ENCODE assay signal across 28 mouse cellular contexts in genomic region chr1:120698189-120698588, GRCm38 (mm10).
DNase-seq lines count a peak whose midpoint lies in the region; ATAC-seq and TF ChIP-seq lines count a peak whose summit lies in the region.
"Had no signal": no experiment of that assay in that cellular context is flagged by ENCODE, and none has a peak within 500 bp of the region (broad histone marks: within the 10 kb centered on the region; RNA-seq: fewer than 3 reads in every experiment).

No protein-coding gene starts in this region.

- no peak overlapping the region for H3K4me2 ChIP-seq in kidney, embryonic 15.5 days
- H3K4me2 ChIP-seq in CH12.LX (ENCODE audit: insufficient read depth, low read depth, poor library complexity, severe bottlenecking): no peak overlapping the region
- H3K4me2 ChIP-seq in heart, embryonic 12.5 days: no peak overlapping the region
- H3K4me2 ChIP-seq: forebrain, embryonic 15.5 days; hindbrain, embryonic 14.5 days; limb, embryonic 15.5 days; neural tube, embryonic 12.5 days had no signal

- ATAC-seq in kidney, embryonic 15.5 days (replicated peaks; ENCODE audit: low FRiP score): peak; percentile 22; the same call in 1 of the 2 replicates
- ATAC-seq in Patski: no peak
- no peak for ATAC-seq in erythroblast, adult 5-6 weeks (replicated peaks; ENCODE audit: low FRiP score, poor library complexity, severe bottlenecking)
- no peak for ATAC-seq in monocyte, adult 5-6 weeks (replicated peaks; ENCODE audit: insufficient number of reproducible peaks, low FRiP score, low TSS enrichment, poor library complexity, severe bottlenecking)
- no peak for ATAC-seq in heart, embryonic 12.5 days (ENCODE audit: insufficient number of reproducible peaks, low FRiP score)
- ATAC-seq: forebrain, embryonic 15.5 days had no signal

- H3K27me3 ChIP-seq in kidney, embryonic 15.5 days: no peaks in the 10 kb centered on the region
- H3K27me3 ChIP-seq in CH12.LX (replicated peaks) (no peaks in the 10 kb centered on the region), Patski (peaks cover 8% of the 10 kb centered on the region)
- H3K27me3 ChIP-seq in heart, embryonic 12.5 days (replicated peaks): no peaks in the 10 kb centered on the region
- H3K27me3 ChIP-seq: forebrain, embryonic 15.5 days; limb, embryonic 15.5 days; neural tube, embryonic 12.5 days had no signal

- no peak for DNase-seq in kidney, postnatal 36 days
- DNase-seq in 3T3-L1 (ENCODE audit: low read depth, low spot score) (peak; percentile 12), CH12.LX (ENCODE audit: extremely low read depth) (no peak), Patski (ENCODE audit: low read depth, low spot score) (no peak)
- DNase-seq: adrenal gland, postnatal 36 days; cerebellum, adult 18-20 months; cerebellum, postnatal 14 days; gastrocnemius, postnatal 10 days; heart, adult 18-20 months; heart, postnatal 36 days; kidney, adult 9 months; kidney, postnatal 25 days; layer of hippocampus, adult 9-11 months; left cerebral cortex, postnatal 4 days; lung, postnatal 4 days; retina, postnatal 1 day; right cerebral cortex, postnatal 25 days; spleen, adult 18-20 months; thymus, postnatal 14 days had no signal

- no peaks in the 10 kb centered on the region for H3K9me3 ChIP-seq in kidney, embryonic 15.5 days (replicated peaks)
- H3K9me3 ChIP-seq in CH12.LX (replicated peaks; ENCODE audit: low read length): peaks cover 7% of the 10 kb centered on the region
- peaks cover 14% of the 10 kb centered on the region for H3K9me3 ChIP-seq in heart, embryonic 12.5 days (replicated peaks)
- H3K9me3 ChIP-seq: forebrain, embryonic 15.5 days; limb, embryonic 15.5 days had no signal

- POLR2A ChIA-PET in Patski (lab: Charles Lee): no interaction called here

- H3K79me2 ChIP-seq in CH12.LX (replicated peaks; ENCODE audit: control insufficient read depth, extremely low read depth, insufficient read depth, poor library complexity, severe bottlenecking): no peaks in the 10 kb centered on the region

- H3K27ac ChIP-seq in kidney, embryonic 15.5 days: no peak overlapping the region
- no peak overlapping the region for H3K27ac ChIP-seq in CH12.LX (ENCODE audit: insufficient read depth, low read depth)
- no peak overlapping the region for H3K27ac ChIP-seq in heart, embryonic 12.5 days (ENCODE audit: poor library complexity, severe bottlenecking)
- H3K27ac ChIP-seq: forebrain, embryonic 15.5 days; hindbrain, embryonic 14.5 days; limb, embryonic 15.5 days; liver, embryonic 14.5 days; neural tube, embryonic 12.5 days had no signal

- TF ChIP-seq POLR2A in CH12.LX (IDR thresholded peaks at IDR 0.05; ENCODE audit: low read depth, low read length): no peak

- no peaks in the 10 kb centered on the region for H3K36me3 ChIP-seq in kidney, embryonic 15.5 days
- H3K36me3 ChIP-seq in CH12.LX (replicated peaks in 1 of 2; ENCODE audit: control insufficient read depth in 1 of 2, insufficient read depth in 1 of 2, low read length in 1 of 2): no peaks in the 10 kb centered on the region
- no peaks in the 10 kb centered on the region for H3K36me3 ChIP-seq in heart, embryonic 12.5 days
- H3K36me3 ChIP-seq: forebrain, embryonic 15.5 days; limb, embryonic 15.5 days; neural tube, embryonic 12.5 days had no signal

- CTCF ChIA-PET in Patski (lab: Charles Lee): no interaction called here

- H3K4me1 ChIP-seq in kidney, embryonic 15.5 days: no peaks in the 10 kb centered on the region
- peaks cover 0 to 2% of the 10 kb centered on the region in 2 experiments; a peak in 2 of 4 replicates for H3K4me1 ChIP-seq in CH12.LX (ENCODE audit: control insufficient read depth in 1 of 2, insufficient read depth in 2 of 2)
- no peaks in the 10 kb centered on the region for H3K4me1 ChIP-seq in heart, embryonic 12.5 days (replicated peaks)
- H3K4me1 ChIP-seq: forebrain, embryonic 15.5 days; limb, embryonic 15.5 days; neural tube, embryonic 12.5 days had no signal

- TF ChIP-seq EP300 in CH12.LX (IDR thresholded peaks at IDR 0.05; ENCODE audit: low read length): no peak

- TF ChIP-seq RAD21 in CH12.LX (IDR thresholded peaks at IDR 0.05; ENCODE audit: low read depth, low read length): peak; percentile 6

- dilution Hi-C loops in CH12.LX (cut with MboI; ENCODE audit: extremely low pct_ligation_motif_present, extremely low pct_unique_long_range_greater_than_20kb, low sequenced_read_pairs): no loop called here

- WGBS in kidney, embryonic 15.5 days: 71% methylated on average over 4 of the region's 4 CpGs
- WGBS in heart, embryonic 12.5 days: 75% methylated on average over 4 of the region's 4 CpGs

- no peak overlapping the region for H3K4me3 ChIP-seq in kidney, embryonic 15.5 days (replicated peaks)
- H3K4me3 ChIP-seq in CH12.LX (replicated peaks in 1 of 3; ENCODE audit: low read depth in 2 of 3, low read length in 2 of 3, poor library complexity in 1 of 3): no peak overlapping the region
- no peak overlapping the region for H3K4me3 ChIP-seq in heart, embryonic 12.5 days
- H3K4me3 ChIP-seq: forebrain, embryonic 15.5 days; limb, embryonic 15.5 days; neural tube, embryonic 12.5 days had no signal

- no peak overlapping the region for H3K9ac ChIP-seq in kidney, embryonic 15.5 days
- no peak overlapping the region for H3K9ac ChIP-seq in CH12.LX (ENCODE audit: insufficient read depth, low read depth)
- no peak overlapping the region for H3K9ac ChIP-seq in heart, embryonic 12.5 days
- H3K9ac ChIP-seq: forebrain, embryonic 15.5 days; hindbrain, embryonic 14.5 days; limb, embryonic 15.5 days; liver, embryonic 14.5 days; neural tube, embryonic 12.5 days had no signal

- TF ChIP-seq CTCF in CH12.LX (conservative IDR thresholded peaks at IDR 0.05 in 1 of 2, IDR thresholded peaks at IDR 0.05 in 1 of 2; ENCODE audit: low read depth in 2 of 2, low read length in 2 of 2) (peak; percentile 20 to 49; a peak in 2 of 4 replicates), Patski (IDR thresholded peaks at IDR 0.05) (peak; percentile 46)

- in situ Hi-C loops in CH12.LX (cut with MboI; ENCODE audit: low pct_ligation_motif_present, low pct_unique_long_range_greater_than_20kb, low sequenced_read_pairs): no loop called here
- in situ Hi-C loops in Patski (cut with MboI; ENCODE audit: low pct_unique_long_range_greater_than_20kb): no loop called here

TF ChIP-seq in CH12.LX, 34 proteins besides CTCF, POLR2A, EP300 and RAD21:
- TF ChIP-seq UBTF (IDR thresholded peaks at IDR 0.05; ENCODE audit: low read depth, low read length) (no peak), SMC3 (IDR thresholded peaks at IDR 0.05; ENCODE audit: low read depth, low read length) (peak; percentile 39), ZKSCAN1 (IDR thresholded peaks at IDR 0.05; ENCODE audit: borderline replicate concordance, low read depth, low read length) (no peak), HCFC1 (IDR thresholded peaks at IDR 0.05; ENCODE audit: low read depth, low read length) (no peak)
